8 mouse cellular contexts compared by ENCODE assay signal in the genomic region with DNA sequence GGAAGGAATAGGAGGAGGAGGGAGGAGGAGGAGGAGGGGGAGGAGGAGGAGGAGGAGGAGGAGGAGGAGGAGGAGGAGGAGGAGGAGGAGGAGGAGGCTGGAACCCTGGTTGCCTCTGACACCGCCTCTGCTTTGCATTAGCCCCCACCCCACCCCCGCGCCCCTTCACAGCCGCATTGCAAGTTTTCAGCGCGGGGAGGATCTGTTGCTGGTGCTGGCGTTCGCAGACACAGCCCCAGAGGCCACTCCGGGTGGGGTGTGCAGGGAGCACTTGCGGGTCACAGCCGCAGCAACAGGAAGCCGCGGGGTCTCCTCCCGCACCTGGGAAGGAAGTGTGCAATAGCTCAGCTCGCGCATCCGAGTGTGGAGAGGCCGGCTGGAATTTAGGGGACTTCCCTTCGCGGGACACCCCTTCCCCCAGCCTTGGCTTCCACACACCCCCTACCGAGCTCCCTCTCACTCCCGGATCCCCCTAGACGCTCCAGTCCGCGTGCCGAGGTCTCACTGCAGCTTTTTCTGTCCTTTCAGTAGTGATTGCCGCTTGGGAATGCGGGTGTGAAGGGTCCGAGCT. TPM values are rescaled to one million over a fixed set of nuclear protein-coding genes. Genes with fewer than 3 reads are reported as not detected.
DNase-seq lines count a peak whose midpoint lies in the region; ATAC-seq lines count a peak whose summit lies in the region.

No protein-coding gene starts in this region.

- no peaks in the 10 kb centered on the region for H3K9me3 ChIP-seq in hindbrain, embryonic 14.5 days (ENCODE audit: control insufficient read depth, low read length)

- no peaks in the 10 kb centered on the region for H3K36me3 ChIP-seq in hindbrain, embryonic 14.5 days (replicated peaks; ENCODE audit: control insufficient read depth, insufficient read depth)

- peak; percentile 66 for DNase-seq in MN1 (ENCODE audit: low spot score)
- DNase-seq in cerebellum, adult 8-10 months: peak; percentile 53
- DNase-seq in frontal cortex, postnatal 36 days (ENCODE audit: low spot score in 2 of 2): peak; percentile 35 to 59
- peak; percentile 49 for DNase-seq in hindbrain, embryonic 14.5 days (ENCODE audit: low spot score)
- DNase-seq in left cerebral cortex, adult 11 months (ENCODE audit: low spot score): peak; percentile 21
- peak; percentile 26 for DNase-seq in lung, postnatal 36 days
- peak; percentile 46 to 50 for DNase-seq in right cerebral cortex, adult 2 months (ENCODE audit: low spot score in 2 of 2)

- ATAC-seq in hindbrain, embryonic 14.5 days (ENCODE audit: low FRiP score): peak; percentile 5; the same call in 1 of the 2 replicates
- ATAC-seq in erythroid progenitor cell, adult 5-6 weeks (replicated peaks; ENCODE audit: low FRiP score, poor library complexity, severe bottlenecking): no peak

- H3K4me3 ChIP-seq in hindbrain, embryonic 14.5 days (replicated peaks; ENCODE audit: low read length): peak overlapping the region; percentile 59

- WGBS in hindbrain, embryonic 14.5 days: 1% methylated on average over 22 of the region's 29 CpGs

- peak overlapping the region; percentile 78 for H3K27ac ChIP-seq in hindbrain, embryonic 14.5 days

- peak overlapping the region; percentile 72 for H3K9ac ChIP-seq in hindbrain, embryonic 14.5 days

- H3K4me2 ChIP-seq in hindbrain, embryonic 14.5 days (replicated peaks): peak overlapping the region; percentile 90

- H3K4me1 ChIP-seq in hindbrain, embryonic 14.5 days (replicated peaks; ENCODE audit: control insufficient read depth, insufficient read depth, low read length): peaks cover 16% of the 10 kb centered on the region

- peaks cover 16% of the 10 kb centered on the region for H3K27me3 ChIP-seq in hindbrain, embryonic 14.5 days (ENCODE audit: control insufficient read depth, insufficient read depth, low read length)

RNA-seq across cellular contexts. Expression of gene Samd4, which starts 1.3 kb away (rescaled TPM):
- polyA plus RNA-seq in hindbrain, embryonic 14.5 days (2014; fragmentation: Nextera tagmentation; extraction: Ambion mirVana): 2.9 and 3.1 TPM in 2 replicates
- total RNA-seq in erythroid progenitor cell, adult 5-6 weeks (2015; ENCODE audit: low replicate concordance): 2.9 and 3.8 TPM in 2 replicates
- total RNA-seq in erythroid progenitor cell, adult 5-6 weeks (2017; ENCODE audit: low replicate concordance): 0.45 and 2.2 TPM in 2 replicates

RNA-seq across cellular contexts. Expression of gene Cgrrf1, which starts 52.0 kb away (rescaled TPM):
- polyA plus RNA-seq in hindbrain, embryonic 14.5 days (2014; fragmentation: Nextera tagmentation; extraction: Ambion mirVana): 21.3 and 22.1 TPM in 2 replicates
- 47.4 and 49.4 TPM in 2 replicates for total RNA-seq in erythroid progenitor cell, adult 5-6 weeks (2015; ENCODE audit: low replicate concordance)
- total RNA-seq in erythroid progenitor cell, adult 5-6 weeks (2017; ENCODE audit: low replicate concordance): 51.3 and 56.2 TPM in 2 replicates
